Mouse (Mus musculus) small intestine, adult 2 months (tissue): ENCODE data around the gene Cyb5r1.

ENCODE experiments used
- CTCF ChIP-seq: fragments of 200-500 bp; IDR thresholded peaks from 2 replicates; pipeline ENCODE4 v1.5.1; 2012; ENCODE audit warnings: low read depth, mild to moderate bottlenecking, control low read depth, inconsistent platforms, low read length, moderate library complexity, mixed read lengths; ENCODE audit not compliant: insufficient replicate concordance, insufficient read length; ENCODE audit errors: extremely low read depth
- POLR2A ChIP-seq: fragments of 200-500 bp; IDR thresholded peaks from 2 replicates; pipeline ENCODE4 v1.6.1; 2012; ENCODE audit warnings: low read depth, mild to moderate bottlenecking, control low read depth, inconsistent platforms, low read length, moderate library complexity

- TF ChIP-seq POLR2A (no peak), CTCF (no peak)
These were observed 13.8 kb downstream of the Cyb5r1 start for GRCm38 (mm10) chr1:134419176-134419575.
